Mouse (Mus musculus): ENCODE measurements around the gene Ncoa3.

- TF ChIP-seq CTCF (IDR thresholded peaks at IDR 0.05; ENCODE audit: low read depth) (no peak), EP300 (IDR thresholded peaks at IDR 0.05; ENCODE audit: low read depth) (no peak)
These were observed 18.1 kb upstream of the Ncoa3 start for GRCm38 (mm10) chr2:165974383-165974782.

All from liver, postnatal 0 days (tissue).